Mouse (Mus musculus): ENCODE measurements at regions not wholly inside any gene's neighbourhood (a gene's known extent, or its start where the extent isn't known, plus 50 kb on each side); places are given as distances from the start of the nearest gene placed in this dataset.

DNA sequence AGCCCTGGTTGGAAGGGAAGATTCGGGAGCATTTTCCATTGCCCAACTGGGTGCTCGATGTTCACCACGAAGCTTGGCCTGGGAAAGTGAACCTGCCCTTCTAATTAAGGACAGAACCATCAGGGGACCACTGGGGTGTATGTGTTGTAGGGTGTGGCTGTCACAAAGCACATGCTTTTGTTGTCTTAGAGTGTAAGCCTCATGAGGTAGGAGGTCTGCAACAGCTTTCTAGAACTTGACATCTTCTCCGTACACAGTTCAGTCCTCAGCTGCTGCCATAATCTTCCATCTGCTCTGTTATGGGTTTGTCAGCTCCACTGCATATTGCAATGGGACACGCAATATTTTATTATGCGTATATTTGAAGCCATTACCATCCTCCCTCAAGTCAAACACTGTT is 127.9 kb upstream of the Jag1 start:
- no peak for DNase-seq (ENCODE audit: low spot score)

DNA sequence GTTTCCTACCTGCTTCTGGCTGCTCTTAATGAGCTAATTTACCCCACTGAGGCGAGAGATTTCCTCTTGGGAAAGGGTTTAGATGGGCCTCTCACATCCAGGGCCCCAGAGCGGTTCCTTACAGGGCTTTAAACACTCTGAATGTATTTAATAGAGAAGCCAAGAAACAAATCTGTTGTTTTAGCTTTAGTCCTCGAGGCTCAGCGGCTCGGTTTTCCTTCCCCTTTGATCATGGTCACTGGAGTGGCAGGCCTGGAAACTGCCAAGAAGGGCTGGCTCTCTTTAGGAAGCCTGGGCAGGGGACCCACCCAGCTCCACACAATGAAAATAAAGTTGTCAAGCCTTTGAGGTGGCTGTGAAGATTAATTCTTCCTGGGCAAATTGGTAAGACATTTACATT is 127.5 kb upstream of the Jag1 start:
- DNase-seq (ENCODE audit: low spot score): no peak

DNA sequence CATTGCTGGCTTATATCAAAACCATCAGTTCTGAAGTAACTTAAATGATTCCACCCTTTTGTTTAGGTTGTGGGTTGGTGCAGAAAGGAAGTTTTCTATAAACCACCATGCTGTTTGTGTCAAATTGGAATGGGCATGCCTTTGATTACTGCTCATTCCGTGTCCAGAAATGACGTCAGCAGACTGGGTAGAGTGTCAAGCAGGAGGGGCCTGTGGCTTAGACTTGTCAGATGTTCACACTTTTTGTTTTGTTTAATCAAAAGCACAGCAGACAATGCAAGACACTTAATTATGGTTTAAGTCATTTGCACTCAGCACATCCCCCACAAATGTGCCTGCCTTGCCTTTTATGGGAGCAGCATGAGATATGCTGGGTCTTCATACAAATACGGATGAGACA is 120.5 kb upstream of the Jag1 start:
- DNase-seq (ENCODE audit: low spot score): no peak

DNA sequence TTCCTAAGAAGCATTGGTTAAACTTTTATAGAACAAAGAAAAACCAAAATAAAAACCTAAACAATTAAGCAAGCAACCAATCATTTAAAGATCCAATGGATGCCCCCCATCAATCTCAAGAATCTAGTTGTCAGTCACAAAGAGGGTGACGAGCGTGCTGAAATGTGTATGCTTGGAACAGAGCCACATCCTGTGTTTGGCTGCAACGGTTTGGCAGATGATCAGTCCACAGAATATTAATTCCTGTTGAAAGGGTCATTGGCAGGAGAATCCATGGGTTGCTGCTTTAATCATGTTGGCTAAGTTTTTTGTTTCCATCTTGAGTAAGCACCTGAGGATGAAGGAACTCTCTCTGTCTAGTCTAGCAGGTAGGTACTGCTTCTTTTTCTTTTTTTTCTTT is 117.5 kb upstream of the Jag1 start:
- no peak for DNase-seq (ENCODE audit: low spot score)

DNA sequence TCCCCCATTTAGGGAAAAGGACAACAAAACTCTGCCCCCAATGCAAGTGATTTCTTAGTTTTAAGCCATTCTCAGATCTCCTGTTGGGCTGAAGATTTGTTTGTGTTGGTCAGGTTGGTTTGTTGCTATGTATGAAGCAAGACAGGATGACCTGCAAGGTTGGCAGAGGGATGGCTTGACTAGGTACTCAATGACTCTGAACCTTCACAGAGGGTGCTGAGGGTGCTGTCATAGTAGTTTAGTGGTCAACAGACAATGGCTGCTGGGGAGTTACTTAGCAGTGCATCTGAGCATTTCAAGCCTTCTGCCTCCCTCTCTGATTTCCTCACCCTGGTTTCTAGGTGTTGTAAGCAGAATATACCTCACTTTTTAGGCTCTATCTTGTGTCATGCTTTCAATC is 114.7 kb upstream of the Jag1 start:
- no peak for DNase-seq (ENCODE audit: low spot score)

DNA sequence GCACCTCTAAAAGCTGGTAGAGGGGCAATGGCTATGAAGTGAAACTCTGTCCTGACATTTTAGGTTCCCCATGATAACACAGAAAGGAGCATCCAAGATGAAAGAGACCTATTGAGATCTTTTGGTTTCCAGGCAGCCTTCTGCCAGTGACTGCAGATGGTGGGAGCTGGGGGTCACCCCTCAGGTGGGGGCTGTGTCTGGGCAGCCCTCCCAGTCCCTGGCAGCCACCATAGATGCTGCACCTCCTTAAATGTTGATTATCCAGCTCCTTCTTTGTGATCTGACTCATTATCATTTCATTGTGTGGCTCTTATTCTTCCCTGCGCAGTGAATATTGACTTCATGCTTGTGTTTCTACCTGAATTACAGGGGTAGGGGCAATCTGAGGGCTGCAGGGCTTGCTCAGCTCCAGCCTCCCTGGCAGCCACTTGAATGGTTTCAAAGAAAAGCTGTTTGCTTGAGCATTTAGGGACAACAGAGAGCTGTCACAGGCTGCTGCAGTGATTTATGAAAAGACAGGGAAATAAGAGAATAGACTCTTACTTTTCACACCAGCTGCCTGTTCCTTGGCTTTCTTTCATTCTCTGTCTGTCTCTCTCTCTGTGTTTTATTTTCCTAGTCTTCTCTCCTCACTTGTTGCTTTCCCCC is 113.1 kb upstream of the Jag1 start:
- DNase-seq (ENCODE audit: low spot score): no peak

DNA sequence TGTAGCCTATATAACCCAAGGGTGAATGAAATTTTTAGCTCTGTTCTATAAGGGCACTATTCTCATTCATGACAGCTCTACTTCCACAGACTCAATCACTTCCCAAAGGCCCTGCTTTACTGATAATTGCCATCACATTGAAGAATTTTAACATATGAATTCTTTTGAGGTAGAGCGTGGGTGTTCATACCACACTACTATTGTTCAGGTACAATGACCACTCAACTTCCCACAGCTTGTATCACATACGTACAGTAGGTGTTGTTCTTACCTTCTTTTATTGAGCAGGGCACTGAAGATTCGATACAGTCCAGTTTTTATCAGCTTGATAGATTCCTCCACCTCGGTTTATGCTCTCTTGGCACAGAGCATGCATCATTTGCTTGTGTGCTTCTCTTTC is 111.1 kb upstream of the Jag1 start:
- DNase-seq (ENCODE audit: low spot score): no peak

DNA sequence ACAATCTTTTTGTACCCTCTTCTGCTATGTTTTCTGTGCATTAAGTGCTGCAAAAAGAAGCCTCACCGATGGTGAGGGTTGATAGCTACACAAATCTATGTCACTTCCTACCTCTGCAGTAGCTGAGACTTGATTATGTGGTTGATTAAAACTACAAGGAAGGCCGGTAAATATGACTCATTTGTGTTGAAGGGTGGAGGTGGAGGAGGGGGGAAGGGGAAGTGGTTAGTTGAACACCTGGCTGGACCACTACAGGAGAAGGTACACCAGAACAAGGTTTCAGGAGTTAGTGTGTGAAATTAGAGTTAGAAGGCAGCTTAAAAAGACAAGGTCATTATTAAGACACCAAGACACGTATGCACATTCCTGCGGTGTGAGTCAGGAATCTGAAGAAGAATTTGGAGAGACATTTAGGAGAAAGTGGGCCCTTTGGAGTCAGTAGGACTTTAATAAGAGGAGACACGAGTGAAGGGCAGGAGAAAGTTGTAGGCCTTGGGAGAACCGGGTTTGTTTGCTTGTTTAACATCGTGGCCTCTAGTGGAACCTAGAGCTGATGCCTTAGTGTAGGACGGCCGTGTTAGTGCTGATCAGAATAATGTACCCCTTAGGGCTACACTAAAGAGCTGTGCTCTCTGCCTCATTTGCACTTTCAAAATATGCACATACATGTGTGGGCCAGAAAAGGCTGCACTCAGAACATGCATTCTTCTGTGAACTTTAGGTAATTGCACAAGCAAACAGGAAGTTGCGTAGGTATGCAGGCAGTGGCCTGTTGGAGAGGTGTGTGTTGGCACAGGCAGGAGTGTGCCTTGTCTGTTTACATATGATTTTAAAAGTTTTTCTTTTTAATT is 108.5 kb upstream of the Jag1 start:
- DNase-seq (ENCODE audit: low spot score): no peak

DNA sequence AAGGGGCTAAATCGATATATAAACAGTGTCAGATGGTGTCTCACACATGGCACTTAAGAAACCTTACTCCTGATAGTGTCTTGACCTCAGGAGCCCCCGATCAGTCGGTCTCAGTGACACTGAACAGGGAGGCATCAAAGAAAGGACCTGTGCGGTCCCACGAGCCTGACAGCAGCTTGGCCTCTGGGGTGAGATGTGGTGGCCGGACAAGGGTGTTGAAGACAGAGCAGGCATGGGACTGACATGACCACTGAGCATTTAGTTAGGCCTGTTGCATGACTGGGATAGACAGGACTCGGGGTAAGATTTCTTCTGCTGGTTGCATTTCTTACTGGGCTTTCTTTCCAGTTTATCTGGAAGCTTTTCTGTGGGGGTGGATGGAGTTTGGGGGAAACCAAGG is 99.3 kb upstream of the Jag1 start:
- DNase-seq (ENCODE audit: low spot score): no peak

DNA sequence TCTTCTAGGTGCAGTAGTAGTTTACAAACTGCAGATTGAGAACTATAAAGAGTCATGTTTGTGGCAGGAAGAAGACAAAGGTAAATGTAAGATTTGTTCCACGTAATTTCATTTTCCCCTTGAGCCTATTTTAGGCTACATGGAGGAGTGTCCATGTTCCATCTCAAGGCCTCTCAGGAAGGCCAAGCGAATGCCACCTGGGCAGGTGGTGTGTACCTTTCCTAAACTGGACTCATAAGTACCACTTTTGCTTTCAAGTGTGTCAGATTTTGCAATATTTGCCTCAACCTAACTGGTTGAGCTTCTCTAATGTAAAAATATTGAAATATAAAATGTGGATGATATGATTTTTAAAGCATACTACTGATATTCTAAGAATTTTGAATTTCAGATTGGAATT is 91.4 kb upstream of the Jag1 start:
- DNase-seq (ENCODE audit: low spot score): no peak

DNA sequence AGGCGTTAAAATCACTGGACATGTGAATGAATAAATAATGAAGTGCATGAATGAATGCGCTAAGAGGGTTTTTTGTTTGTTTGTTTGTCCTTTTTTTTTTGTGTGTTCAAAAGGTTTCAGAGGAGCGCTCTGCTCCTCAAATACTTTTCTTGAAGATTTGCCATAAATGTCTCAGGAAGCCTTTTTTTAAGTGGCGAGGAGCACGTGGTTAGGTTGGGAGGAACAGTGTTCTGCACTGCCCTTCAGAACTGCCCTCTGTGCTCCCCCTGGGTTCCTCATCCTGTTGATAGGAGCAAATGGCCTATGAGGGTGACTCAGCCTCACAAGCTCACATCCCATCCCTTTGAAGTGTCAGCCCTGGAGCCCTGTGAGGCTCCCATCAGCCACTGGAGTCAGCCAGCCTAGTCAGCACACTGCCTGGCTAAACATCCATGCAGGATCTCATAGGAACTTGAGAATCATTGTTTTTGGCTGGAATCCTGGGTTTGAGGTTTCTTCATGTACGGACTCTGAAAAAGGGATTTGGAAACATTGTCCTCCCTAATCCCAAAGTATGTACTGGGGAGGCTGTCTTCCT is 87.9 kb upstream of the Jag1 start:
- no peak for DNase-seq (ENCODE audit: low spot score)

DNA sequence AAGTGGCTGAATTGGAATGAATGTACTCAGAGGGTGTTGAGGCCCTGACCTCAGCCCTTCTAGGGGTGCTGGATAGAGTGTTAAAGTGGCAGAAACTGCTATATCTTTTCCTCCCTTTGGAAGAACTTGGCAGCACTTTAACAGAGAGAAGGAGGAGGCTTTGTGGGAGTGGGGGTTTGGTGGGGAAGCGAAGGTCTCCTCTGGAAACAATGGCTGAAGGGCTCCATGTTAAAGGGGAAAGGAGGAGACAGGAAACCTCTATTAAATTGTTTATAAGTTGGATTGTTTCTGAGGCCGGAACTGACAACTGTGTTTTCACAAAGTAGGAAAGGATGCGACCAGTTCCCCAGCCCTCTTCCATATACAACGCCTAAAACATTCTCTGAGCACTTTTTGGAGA is 83.7 kb upstream of the Jag1 start:
- no peak for DNase-seq (ENCODE audit: low spot score)

DNA sequence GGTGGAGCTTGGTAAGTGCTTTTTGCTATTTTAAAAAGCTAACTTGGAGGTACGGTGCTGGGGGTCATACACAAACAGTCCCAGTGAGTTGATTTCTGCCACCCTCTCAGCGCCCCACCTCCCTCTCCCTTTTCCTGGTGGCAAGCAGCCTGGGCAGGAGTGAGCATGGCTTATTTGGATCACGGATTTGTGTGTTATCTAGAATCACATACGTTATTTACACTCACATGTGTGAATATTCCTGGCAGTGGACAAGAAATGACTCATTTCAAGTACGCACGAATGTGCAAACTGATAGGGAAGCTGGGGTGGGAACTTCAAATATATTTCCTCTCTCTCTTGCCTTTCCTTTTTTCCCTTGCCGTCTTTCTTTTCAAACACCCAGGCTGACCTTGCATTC is 75.7 kb upstream of the Jag1 start:
- no peak for DNase-seq (ENCODE audit: low spot score)

DNA sequence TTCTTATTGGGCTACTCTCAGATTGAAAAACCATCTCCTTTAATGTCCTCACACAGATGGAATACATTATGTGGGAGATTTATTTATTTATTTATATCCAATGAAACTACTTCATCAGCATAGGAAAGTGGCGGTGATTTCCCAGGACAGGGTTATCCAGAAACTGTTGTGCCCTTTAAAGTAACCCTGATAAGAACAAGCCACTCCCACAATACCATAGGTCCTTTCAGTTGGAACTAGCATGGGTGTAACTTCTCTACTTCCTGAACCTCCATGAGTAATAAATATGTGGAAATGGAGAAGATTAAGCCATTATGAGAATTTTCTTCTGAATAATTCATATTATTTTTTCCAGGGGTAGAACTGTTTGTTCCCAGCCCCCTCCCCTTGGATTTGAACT is 52.7 kb upstream of the Jag1 start:
- no peak for DNase-seq (ENCODE audit: low spot score)

DNA sequence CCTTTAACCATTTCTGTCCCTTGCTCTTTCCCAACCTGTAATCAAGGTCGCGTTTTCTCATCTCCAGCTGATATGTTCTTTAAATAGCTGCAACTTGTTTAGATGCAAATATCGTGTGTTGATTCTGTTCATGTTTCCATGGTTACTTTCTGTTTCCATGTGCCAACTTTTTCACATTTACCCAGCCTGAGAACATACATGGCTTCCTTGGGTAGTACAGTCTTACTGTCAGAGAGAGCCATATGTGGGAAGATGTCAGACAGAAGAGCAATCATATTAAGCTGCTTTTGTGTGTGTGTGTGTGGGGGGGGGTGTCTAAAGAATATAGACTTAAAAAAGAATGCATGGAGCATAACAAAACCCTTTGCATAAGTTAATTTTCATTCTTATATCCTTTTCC is 52.2 kb upstream of the Jag1 start:
- no peak for DNase-seq (ENCODE audit: low spot score)

Measured in c-Kit-positive CD71-positive TER-119-positive erythroid progenitor cells, embryonic 14.5 days (primary cell).